Mouse (Mus musculus) CH12.LX (cell line): ENCODE results near the gene Smarca4. TPM values are rescaled to one million over a fixed set of nuclear protein-coding genes. Genes with fewer than 3 reads are reported as not detected.

Experiments used
- DNase-seq: peaks from one replicate; pipeline ENCODE4 v3.0.0-alpha.2; 2013; ENCODE audit errors: extremely low read depth
- H3K27ac ChIP-seq: 2 replicates; pipeline ENCODE4 v1.5.1; 2012; ENCODE audit warnings: low read depth, mild to moderate bottlenecking, control low read depth, moderate library complexity; ENCODE audit not compliant: insufficient read depth
- H3K27me3 ChIP-seq: replicated peaks from 2 replicates; pipeline ENCODE3; 2012; ENCODE audit warnings: inconsistent platforms
- H3K36me3 ChIP-seq, 2 experiments: replicated peaks in 1 of 2; 2 replicates each; pipeline versions ENCODE3 to v1.6.1; 2012; ENCODE audit warnings: inconsistent platforms in 1 of 2, low read length in 1 of 2, mild to moderate bottlenecking in 1 of 2, mixed read lengths in 1 of 2, moderate library complexity in 1 of 2; ENCODE audit not compliant: control insufficient read depth in 1 of 2, insufficient read depth in 1 of 2
- H3K4me1 ChIP-seq, 2 experiments: 2 replicates each; pipeline ENCODE4 v1.6.1; 2012; ENCODE audit warnings: inconsistent platforms in 1 of 2, moderate library complexity in 1 of 2; ENCODE audit not compliant: insufficient read depth in 2 of 2, control insufficient read depth in 1 of 2
- H3K4me2 ChIP-seq: 2 replicates; pipeline ENCODE4 v1.6.1; 2012; ENCODE audit warnings: low read depth, mild to moderate bottlenecking, control low read depth; ENCODE audit not compliant: poor library complexity, insufficient read depth, severe bottlenecking
- H3K4me3 ChIP-seq, 3 experiments: fragments of 150-350 bp in 1 of 3; sonication (generic) in 1 of 3; replicated peaks in 1 of 3; 2 replicates each; pipeline versions ENCODE3 to v1.5.1; 2011 to 2012; ENCODE audit warnings: low read depth in 2 of 3, low read length in 2 of 3, mild to moderate bottlenecking in 2 of 3, moderate library complexity in 2 of 3, control low read depth in 1 of 3, improper control_type of control experiment in 1 of 3, inconsistent platforms in 1 of 3, mixed read lengths in 1 of 3; ENCODE audit not compliant: poor library complexity in 1 of 3
- H3K79me2 ChIP-seq: replicated peaks from 2 replicates; pipeline ENCODE4 v1.6.1; 2012; ENCODE audit warnings: mild to moderate bottlenecking, moderate library complexity; ENCODE audit not compliant: control insufficient read depth, poor library complexity, insufficient read depth, severe bottlenecking; ENCODE audit errors: extremely low read depth
- H3K9ac ChIP-seq: 2 replicates; pipeline ENCODE4 v1.6.1; 2012; ENCODE audit warnings: low read depth, mild to moderate bottlenecking, control low read depth, moderate library complexity; ENCODE audit not compliant: insufficient read depth
- H3K9me3 ChIP-seq: replicated peaks from 2 replicates; pipeline ENCODE3; 2012; ENCODE audit warnings: low read length, inconsistent platforms, mixed read lengths
- CHD1 ChIP-seq: IDR thresholded peaks from 2 replicates; pipeline ENCODE4 v1.6.1; 2012; ENCODE audit warnings: low read depth, low read length, improper control_type of control experiment, inconsistent platforms
- EP300 ChIP-seq: IDR thresholded peaks from 2 replicates; pipeline ENCODE4 v1.6.1; 2011; ENCODE audit warnings: low read length, improper control_type of control experiment
- GABPA ChIP-seq: IDR thresholded peaks from 2 replicates; pipeline ENCODE4 v1.6.1; 2012; ENCODE audit warnings: low read depth, low read length, improper control_type of control experiment, inconsistent platforms; ENCODE audit not compliant: insufficient replicate concordance
- JUN ChIP-seq: IDR thresholded peaks from 2 replicates; pipeline ENCODE4 v1.6.1; 2011; ENCODE audit warnings: low read depth, mild to moderate bottlenecking, low read length, improper control_type of control experiment, moderate library complexity; ENCODE audit not compliant: insufficient read depth
- JUND ChIP-seq: conservative IDR thresholded peaks from 2 replicates; pipeline ENCODE4 v1.6.1; 2011; ENCODE audit warnings: low read depth, low read length, improper control_type of control experiment
- MAZ ChIP-seq: IDR thresholded peaks from 2 replicates; pipeline ENCODE4 v1.6.1; 2012; ENCODE audit warnings: low read depth, mild to moderate bottlenecking, inconsistent platforms, low read length, improper control_type of control experiment, moderate library complexity
- MEF2A ChIP-seq: IDR thresholded peaks from 2 replicates; pipeline ENCODE4 v1.6.1; 2014; ENCODE audit warnings: low read depth, mild to moderate bottlenecking, inconsistent platforms, low read length, improper control_type of control experiment, borderline replicate concordance
- MYC ChIP-seq: IDR thresholded peaks from 2 replicates; pipeline ENCODE4 v1.6.1; 2011; ENCODE audit warnings: low read depth, mild to moderate bottlenecking, improper control_type of control experiment, low read length
- POLR2AphosphoS2 ChIP-seq: IDR thresholded peaks from 2 replicates; pipeline ENCODE4 v1.6.1; 2011; ENCODE audit warnings: low read depth, low read length, improper control_type of control experiment
- RAD21 ChIP-seq: IDR thresholded peaks from 2 replicates; pipeline ENCODE4 v1.6.1; 2011; ENCODE audit warnings: low read depth, mild to moderate bottlenecking, low read length, improper control_type of control experiment, moderate library complexity
- RCOR1 ChIP-seq: conservative IDR thresholded peaks from 2 replicates; pipeline ENCODE4 v1.6.1; 2012; ENCODE audit warnings: low read depth, mild to moderate bottlenecking, inconsistent platforms, low read length, improper control_type of control experiment
- SIN3A ChIP-seq: IDR thresholded peaks from 2 replicates; pipeline ENCODE4 v1.6.1; 2012; ENCODE audit warnings: low read length, improper control_type of control experiment, inconsistent platforms
- TBP ChIP-seq: conservative IDR thresholded peaks from 2 replicates; pipeline ENCODE4 v1.6.1; 2011; ENCODE audit warnings: low read depth, low read length, improper control_type of control experiment
- USF1 ChIP-seq: IDR thresholded peaks from 2 replicates; pipeline ENCODE4 v1.6.1; 2014; ENCODE audit warnings: low read depth, mild to moderate bottlenecking, inconsistent platforms, low read length, improper control_type of control experiment
- USF2 ChIP-seq: conservative IDR thresholded peaks from 2 replicates; pipeline ENCODE4 v1.6.1; 2011; ENCODE audit warnings: low read depth, low read length, improper control_type of control experiment
- ZC3H11A ChIP-seq: IDR thresholded peaks from 2 replicates; pipeline ENCODE4 v1.6.1; 2012; ENCODE audit warnings: low read depth, mild to moderate bottlenecking, inconsistent platforms, low read length, improper control_type of control experiment
- ZKSCAN1 ChIP-seq: IDR thresholded peaks from 2 replicates; pipeline ENCODE4 v1.6.1; 2012; ENCODE audit warnings: low read depth, inconsistent platforms, low read length, improper control_type of control experiment, borderline replicate concordance
- ZNF384 ChIP-seq: IDR thresholded peaks from 2 replicates; pipeline ENCODE4 v1.6.1; 2012; ENCODE audit warnings: low read depth, low read length, improper control_type of control experiment, inconsistent platforms
- dilution Hi-C: fragments of 300-500 bp; cut with MboI; formaldehyde crosslinking; loops from 2 replicates; pipeline ENCODE4 v1.14.3; 2020; ENCODE audit warnings: low sequenced_read_pairs; ENCODE audit not compliant: extremely low pct_unique_long_range_greater_than_20kb, extremely low pct_ligation_motif_present
- in situ Hi-C: fragments of 300-500 bp; cut with MboI; formaldehyde crosslinking; loops from 3 replicates; pipeline ENCODE4 v1.14.3; 2019; ENCODE audit warnings: low sequenced_read_pairs, low pct_ligation_motif_present, low pct_unique_long_range_greater_than_20kb, mixed read lengths
- polyA plus RNA-seq: library from polyadenylated mRNA; unstranded; fragments of >175 nt; gene quantifications from 2 replicates; pipeline ENCODE4 v1.2.1, GENCODE M21; 2012; ENCODE audit warnings: low read depth; ENCODE audit not compliant: insufficient read length
- total RNA-seq, 2 experiments: library from RNA; depleted of rRNA; stranded (reverse); fragments of 300-350 nt in 1 of 2; fragments of >200 nt in 1 of 2; gene quantifications; 2 replicates each; pipeline ENCODE4 v1.2.3; 2012 to 2014

The Smarca4 gene
- total and polyA plus RNA-seq, 3 experiments: 33.8 to 86.2 (median 74.3) TPM

DNA sequence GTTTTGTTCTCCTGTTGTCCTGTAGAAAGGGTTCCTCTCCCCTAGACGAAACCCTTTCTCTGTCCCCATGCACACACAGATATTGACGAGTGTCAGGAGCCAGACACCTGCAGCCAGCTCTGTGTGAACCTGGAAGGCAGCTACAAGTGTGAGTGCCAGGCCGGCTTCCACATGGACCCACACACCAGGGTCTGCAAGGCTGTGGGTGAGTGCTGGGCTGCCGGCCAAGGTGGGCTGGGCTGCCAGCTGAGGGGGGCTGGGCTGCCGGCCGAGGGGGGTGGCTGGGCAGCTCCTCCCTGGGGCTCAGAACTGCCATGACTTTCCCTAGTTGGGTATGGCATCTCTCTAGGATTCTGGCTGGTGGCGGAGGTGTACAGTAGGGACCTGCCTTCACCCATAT is 122.8 kb downstream of the Smarca4 start:
- TF ChIP-seq ZC3H11A (no peak), RCOR1 (no peak), MYC (no peak), RAD21 (no peak), TBP (no peak), ZKSCAN1 (no peak), USF2 (no peak), POLR2AphosphoS2 (no peak), GABPA (no peak), MAZ (no peak)
- in situ Hi-C loops: no loop called here
- no peaks in the 10 kb centered on the region for H3K79me2 ChIP-seq
- H3K27me3 ChIP-seq: no peaks in the 10 kb centered on the region
- DNase-seq: no peak
- no peak overlapping the region for H3K9ac ChIP-seq
- H3K4me1 ChIP-seq: peaks cover 0 to 3% of the 10 kb centered on the region in 2 experiments; a peak in 1 of 4 replicates
- dilution Hi-C loops: no loop called here
- peaks cover 67 to 91% of the 10 kb centered on the region in 2 experiments for H3K36me3 ChIP-seq
- no peak overlapping the region for H3K4me2 ChIP-seq
- peaks cover 8% of the 10 kb centered on the region for H3K9me3 ChIP-seq
- H3K4me3 ChIP-seq: no peak overlapping the region
- H3K27ac ChIP-seq: no peak overlapping the region

DNA sequence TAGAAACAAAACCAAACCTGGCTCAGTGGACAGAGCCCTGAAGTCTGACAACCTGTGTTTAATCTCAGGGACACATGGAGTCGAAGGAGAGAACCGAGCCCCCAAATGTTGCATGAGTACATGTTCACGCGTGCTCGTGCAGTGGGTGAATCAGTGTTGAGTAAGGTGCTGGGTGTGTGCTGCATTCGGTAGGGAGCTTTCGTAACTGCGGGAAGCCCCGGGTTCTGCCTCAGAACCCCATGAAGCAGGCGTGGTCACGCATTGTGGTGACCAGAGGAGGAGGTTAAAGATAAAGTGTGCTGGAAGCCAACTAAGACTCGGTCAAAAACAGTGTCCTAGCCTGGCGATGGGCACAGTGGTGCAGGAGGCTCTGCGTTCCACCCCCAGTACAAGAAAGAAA is 124.5 kb downstream of the Smarca4 start:
- Histone ChIP-seq H3K4me2 (no peak overlapping the region), H3K36me3 (peaks cover 66 to 91% of the 10 kb centered on the region in 2 experiments), H3K27me3 (no peaks in the 10 kb centered on the region), H3K27ac (no peak overlapping the region), H3K4me3 (no peak overlapping the region), H3K9ac (no peak overlapping the region), H3K79me2 (no peaks in the 10 kb centered on the region), H3K4me1 (peaks cover 0 to 3% of the 10 kb centered on the region in 2 experiments; a peak in 1 of 4 replicates), H3K9me3 (no peaks in the 10 kb centered on the region)
- dilution Hi-C loops (no loop called here), in situ Hi-C loops (no loop called here)
- TF ChIP-seq GABPA: no peak
- TF ChIP-seq JUND: no peak
- no peak for TF ChIP-seq USF1
- TF ChIP-seq MEF2A: no peak
- TF ChIP-seq JUN: no peak
- TF ChIP-seq ZKSCAN1: no peak
- no peak for TF ChIP-seq CHD1
- no peak for TF ChIP-seq ZNF384
- TF ChIP-seq EP300: no peak
- TF ChIP-seq SIN3A: no peak
- no peak for TF ChIP-seq POLR2AphosphoS2
- DNase-seq: no peak
